Mouse (Mus musculus) CH12.LX (cell line): Measurements from ENCODE around the gene Igsf23.

Source experiments
- CHD1 ChIP-seq: IDR thresholded peaks from 2 replicates; pipeline ENCODE4 v1.6.1; 2012; ENCODE audit warnings: low read depth, low read length, improper control_type of control experiment, inconsistent platforms
- EP300 ChIP-seq: IDR thresholded peaks from 2 replicates; pipeline ENCODE4 v1.6.1; 2011; ENCODE audit warnings: low read length, improper control_type of control experiment
- POLR2A ChIP-seq: IDR thresholded peaks from 2 replicates; pipeline ENCODE4 v1.6.1; 2011; ENCODE audit warnings: low read depth, mild to moderate bottlenecking, improper control_type of control experiment, low read length

DNA sequence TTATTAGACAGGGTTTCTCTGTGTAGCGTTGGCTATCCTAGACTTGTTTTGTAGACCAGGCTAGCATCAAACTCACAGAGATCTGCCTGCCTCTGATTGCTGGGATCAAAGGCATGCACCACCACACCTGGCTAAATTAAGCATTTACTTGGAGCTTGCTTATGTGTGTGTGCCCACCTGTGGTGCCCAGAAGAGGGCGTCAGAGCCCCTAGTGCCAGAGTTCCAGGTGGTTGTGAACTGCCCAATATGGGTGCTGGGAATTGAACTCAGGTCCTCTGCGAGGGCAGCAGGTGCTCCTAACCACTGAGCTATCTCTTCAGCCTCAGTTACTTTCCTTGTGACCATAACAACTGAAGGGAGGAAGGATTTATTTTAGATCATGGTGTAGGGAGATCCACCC is 18.6 kb upstream of the Igsf23 start:
- TF ChIP-seq CHD1 (no peak), EP300 (no peak), POLR2A (no peak)
